Mouse (Mus musculus) heart, postnatal 0 days (tissue): ENCODE data around the gene Mast4.

Experiments used
- CTCF ChIP-seq: IDR thresholded peaks from 2 replicates; pipeline ENCODE4 v1.5.1; 2016; ENCODE audit warnings: antibody characterized with exemption, control low read depth, low read depth
- EP300 ChIP-seq: IDR thresholded peaks from 2 replicates; pipeline ENCODE4 v1.6.1; 2016; ENCODE audit warnings: antibody characterized with exemption, low read depth

DNA sequence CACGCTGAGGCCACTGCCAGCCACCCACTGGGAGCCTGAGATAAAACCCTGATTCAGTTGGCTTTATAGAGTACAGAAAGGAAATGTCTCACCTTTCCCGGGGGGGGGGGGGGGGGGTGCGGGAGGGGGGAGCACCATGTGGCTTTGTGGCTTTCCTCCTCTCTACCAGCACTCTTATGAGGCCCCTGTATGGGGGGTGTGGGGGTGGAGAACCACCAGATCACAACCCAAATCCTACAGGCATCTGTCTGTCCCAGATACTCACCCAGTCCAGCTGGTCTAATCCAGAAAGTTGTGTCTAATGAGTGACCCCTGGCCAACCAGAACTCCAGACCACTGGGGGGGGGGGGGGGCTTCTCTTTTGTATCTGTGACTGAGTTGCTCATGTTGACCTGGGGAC lies 15.0 kb downstream of the Mast4 start:
- TF ChIP-seq CTCF (no peak), EP300 (no peak)
